Mouse (Mus musculus) stomach, embryonic 14.5 days (tissue): ENCODE data around the gene Thap8. TPM values are rescaled to one million over a fixed set of nuclear protein-coding genes. Genes with fewer than 3 reads are reported as not detected.

Experiments used
- ATAC-seq: fragments of 200-750 bp; cut with Nextera tagmentation; 2 replicates; pipeline ENCODE4 v1.8.0; 2017; ENCODE audit warnings: low read depth, moderate TSS enrichment; ENCODE audit not compliant: insufficient number of reproducible peaks, insufficient read depth, low FRiP score
- H3K27ac ChIP-seq: fragments of 300-500 bp; sonication (generic); 2 replicates; pipeline ENCODE4 v1.5.1; 2014; ENCODE audit warnings: mild to moderate bottlenecking, low read length, moderate library complexity, mixed read lengths
- H3K27me3 ChIP-seq: fragments of 300-500 bp; sonication (generic); 2 replicates; pipeline ENCODE4 v1.6.1; 2014; ENCODE audit warnings: low read length, control low read depth, mixed read lengths; ENCODE audit not compliant: control insufficient read depth, insufficient read depth
- H3K36me3 ChIP-seq: fragments of 300-500 bp; sonication (generic); 2 replicates; pipeline ENCODE4 v1.6.1; 2014; ENCODE audit warnings: mild to moderate bottlenecking, control low read depth, low read length, moderate library complexity, mixed read lengths; ENCODE audit not compliant: control insufficient read depth, insufficient read depth
- H3K4me1 ChIP-seq: fragments of 300-500 bp; sonication (generic); 2 replicates; pipeline ENCODE4 v1.6.1; 2014; ENCODE audit warnings: low read length, control low read depth, mixed read lengths; ENCODE audit not compliant: control insufficient read depth, insufficient read depth
- H3K4me2 ChIP-seq: fragments of 300-500 bp; sonication (generic); replicated peaks from 2 replicates; pipeline ENCODE4 v1.6.1; 2014; ENCODE audit warnings: low read depth, low read length, control low read depth
- H3K4me3 ChIP-seq: fragments of 300-500 bp; sonication (generic); 2 replicates; pipeline ENCODE4 v1.5.1; 2014; ENCODE audit warnings: low read depth, low read length, control low read depth
- H3K9ac ChIP-seq: fragments of 300-500 bp; sonication (generic); replicated peaks from 2 replicates; pipeline ENCODE4 v1.6.1; 2014; ENCODE audit warnings: low read depth, mild to moderate bottlenecking, control low read depth, low read length, moderate library complexity, mixed read lengths
- H3K9me3 ChIP-seq: fragments of 300-500 bp; sonication (generic); 2 replicates; pipeline ENCODE4 v1.6.1; 2016; ENCODE audit warnings: low read depth, low read length, control low read depth; ENCODE audit not compliant: control insufficient read depth
- WGBS: fragments of 180-500 bp; shearing (Covaris S2); extraction: QIAGEN DNeasy Blood & Tissue Kit; methylation state at CpG from one replicate; pipeline ENCODE4 v1.1.7; 2014; 5-methylcytosine and 5-hydroxymethylcytosine counted together
- polyA plus RNA-seq: library from polyadenylated mRNA; unstranded; fragments of >200 nt; fragmentation: Nextera tagmentation; extraction: Ambion mirVana; gene quantifications from 2 replicates; pipeline ENCODE4 v1.2.1, GENCODE M21; 2014

The Thap8 gene
- polyA plus RNA-seq, result 0.25 and 0.34 TPM in 2 replicates

DNA sequence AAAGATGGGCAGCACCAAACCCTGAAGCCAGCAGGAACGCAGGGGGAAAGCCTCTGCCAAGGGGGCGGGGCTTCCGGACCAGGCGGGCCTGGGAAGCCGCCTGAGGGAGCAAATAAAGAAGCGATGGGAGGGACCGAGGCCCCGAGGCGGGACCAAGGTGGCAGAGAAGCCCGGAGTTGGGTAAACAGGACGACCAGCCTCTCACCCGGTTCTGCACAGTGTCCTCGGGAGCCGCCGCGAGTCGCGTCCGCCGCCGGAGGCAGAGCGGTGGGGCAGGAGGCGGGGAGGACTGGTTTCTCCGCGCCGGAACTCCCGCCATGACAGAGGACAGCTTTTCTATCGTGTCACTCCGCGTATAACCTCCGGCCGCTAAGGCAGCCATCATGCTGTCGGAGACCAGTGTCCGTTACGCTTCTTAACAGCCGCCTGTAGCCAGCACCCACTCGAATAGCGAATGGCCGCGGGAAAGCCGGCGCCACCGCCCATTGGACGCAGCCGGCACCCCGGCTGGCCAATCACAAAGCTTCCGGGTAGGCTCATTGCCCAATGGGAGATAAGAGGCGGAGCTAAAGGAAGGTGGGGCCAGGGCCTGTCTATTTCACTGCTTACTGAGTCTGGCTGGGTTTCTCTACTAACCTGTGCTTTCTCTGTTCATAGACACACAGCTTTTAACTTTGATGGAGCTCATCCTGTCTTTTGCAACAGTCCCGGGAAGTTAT is at the start of gene Thap8, which contains the start of gene Wdr62:
Gene Thap8, plus strand, starts transcription at position 144 of the 719 bp plus-strand sequence.
Gene Wdr62, minus strand, starts transcription at position 469 of the 719 bp plus-strand sequence.
- WGBS, result under 1% methylated on average over 49 of the region's 49 CpGs
- Histone ChIP-seq H3K27ac (peak within 1 kb of the TSS; percentile 96), H3K4me2 (peak within 1 kb of the TSS; percentile 85), H3K27me3 (no peaks in the 10 kb centered on the region), H3K9me3 (no peaks in the 10 kb centered on the region), H3K4me3 (peak within 1 kb of the TSS; percentile 78), H3K36me3 (no peaks in the 10 kb centered on the region), H3K9ac (peak within 1 kb of the TSS; percentile 46; the same call in 1 of the 2 replicates), H3K4me1 (peaks cover 3% of the 10 kb centered on the region; the same call in 1 of the 2 replicates)
- ATAC-seq, result peak; percentile 95

- Histone ChIP-seq H3K27me3 (no peaks in the 10 kb centered on the region), H3K4me3 (peak overlapping the region; percentile 49), H3K9me3 (no peaks in the 10 kb centered on the region), H3K27ac (0 out of 2 replicates have a peak overlapping the region, but pooled peaks have one; percentile 39), H3K36me3 (peaks cover 19% of the 10 kb centered on the region), H3K4me1 (peaks cover 14% of the 10 kb centered on the region; the same call in 1 of the 2 replicates), H3K9ac (peak overlapping the region; percentile 41), H3K4me2 (peak overlapping the region; percentile 82)
- under 1% methylated on average over 16 of the region's 16 CpGs for WGBS
- ATAC-seq, result peak; percentile 0; the same call in 1 of the 2 replicates
These were observed 48.6 kb upstream of the Thap8 start for GRCm38 (mm10) chr7:30231328-30231668.

GRCm38 (mm10) chr7:30231669-30232454 is 48.0 kb upstream of the Thap8 start, which contains the start of the genes Polr2i and Tbcb:
Gene Polr2i (plus strand): TSS chr7:30231948.
Gene Tbcb (minus strand): TSS chr7:30232272.
- H3K27me3 ChIP-seq, result no peaks in the 10 kb centered on the region
- H3K4me2 ChIP-seq, result peak within 1 kb of the TSS; percentile 86
- WGBS, result under 1% methylated on average over 67 of the region's 67 CpGs
- peak; percentile 95 for ATAC-seq
- peaks cover 14% of the 10 kb centered on the region; the same call in 1 of the 2 replicates for H3K4me1 ChIP-seq
- H3K4me3 ChIP-seq, result peak within 1 kb of the TSS; percentile 49
- H3K9ac ChIP-seq, result peak within 1 kb of the TSS; percentile 61
- H3K27ac ChIP-seq, result peak within 1 kb of the TSS; percentile 87
- peaks cover 16% of the 10 kb centered on the region for H3K36me3 ChIP-seq
- no peaks in the 10 kb centered on the region for H3K9me3 ChIP-seq

GRCm38 (mm10) chr7:30232631-30233148 is 47.2 kb upstream of the Thap8 start:
- peak; percentile 26; the same call in 1 of the 2 replicates for ATAC-seq
- H3K9ac ChIP-seq, result peak overlapping the region; percentile 61
- 4% methylated on average over 24 of the region's 24 CpGs for WGBS
- peak overlapping the region; percentile 86 for H3K4me2 ChIP-seq
- peaks cover 8% of the 10 kb centered on the region for H3K36me3 ChIP-seq
- H3K4me1 ChIP-seq, result peaks cover 14% of the 10 kb centered on the region; the same call in 1 of the 2 replicates
- no peaks in the 10 kb centered on the region for H3K27me3 ChIP-seq
- H3K4me3 ChIP-seq, result peak overlapping the region; percentile 49
- no peaks in the 10 kb centered on the region for H3K9me3 ChIP-seq
- peak overlapping the region; percentile 87 for H3K27ac ChIP-seq

DNA sequence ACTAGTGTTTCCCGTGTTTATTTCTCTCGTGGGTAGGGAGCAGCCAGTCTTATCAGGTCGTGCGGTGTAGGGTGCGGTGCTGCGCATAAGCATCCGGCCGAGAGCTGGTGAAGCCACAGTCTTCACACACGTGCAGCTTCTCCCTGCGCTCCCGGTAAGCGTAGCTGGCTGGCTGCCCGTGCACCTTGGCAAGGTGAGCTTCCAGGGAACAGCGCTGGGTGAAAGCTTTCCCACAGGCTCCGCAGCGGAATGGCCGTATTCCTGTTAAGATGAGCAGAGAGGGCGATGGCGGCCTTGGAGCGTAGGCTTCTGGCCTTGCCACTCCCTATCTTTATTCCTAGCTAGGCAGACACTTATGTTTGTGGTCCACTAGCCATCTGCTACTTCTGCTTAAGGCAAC is 46.5 kb upstream of the Thap8 start:
- no peaks in the 10 kb centered on the region for H3K9me3 ChIP-seq
- H3K4me1 ChIP-seq, result peaks cover 14% of the 10 kb centered on the region; the same call in 1 of the 2 replicates
- peak overlapping the region; percentile 86; the same call in 1 of the 2 replicates for H3K4me2 ChIP-seq
- H3K4me3 ChIP-seq, result no peak overlapping the region
- WGBS, result 89% methylated on average over 20 of the region's 20 CpGs
- H3K27me3 ChIP-seq, result no peaks in the 10 kb centered on the region
- ATAC-seq, result no peak
- no peak overlapping the region for H3K27ac ChIP-seq
- H3K9ac ChIP-seq, result no peak overlapping the region
- H3K36me3 ChIP-seq, result peaks cover 8% of the 10 kb centered on the region; the same call in 1 of the 2 replicates

DNA sequence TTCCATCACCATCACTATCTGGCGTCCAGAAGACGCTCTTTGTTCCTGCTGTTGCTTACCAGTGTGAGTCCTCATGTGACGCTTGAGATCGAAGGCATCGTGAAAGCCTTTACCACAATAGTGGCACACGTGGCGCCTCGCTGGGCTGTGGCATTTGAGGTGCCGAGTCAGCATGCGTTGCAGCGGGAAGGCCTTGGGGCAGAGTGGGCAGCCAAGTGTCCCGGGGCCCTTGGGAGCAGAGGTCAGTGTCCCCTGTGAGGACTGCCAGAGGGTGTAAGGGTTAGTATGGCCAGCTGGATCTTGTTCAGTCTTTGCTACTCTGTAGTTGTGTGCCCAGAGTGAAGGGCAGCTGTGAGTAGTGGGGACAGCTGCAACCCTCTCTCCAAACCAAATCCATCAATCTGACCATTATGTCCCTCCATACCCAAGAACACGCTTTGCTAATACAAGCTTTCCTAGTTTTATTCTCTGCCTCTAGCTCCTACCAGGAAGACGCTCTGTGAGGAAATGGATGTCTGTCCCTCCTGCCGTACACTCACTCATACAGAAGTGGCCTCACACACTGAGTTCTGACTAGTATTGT is 45.5 kb upstream of the Thap8 start:
- ATAC-seq, result no peak
- 94% methylated on average over 15 of the region's 15 CpGs for WGBS
- no peak overlapping the region for H3K4me3 ChIP-seq
- H3K36me3 ChIP-seq, result peaks cover 8% of the 10 kb centered on the region; the same call in 1 of the 2 replicates
- H3K9me3 ChIP-seq, result no peaks in the 10 kb centered on the region
- H3K27me3 ChIP-seq, result no peaks in the 10 kb centered on the region
- H3K9ac ChIP-seq, result no peak overlapping the region
- no peak overlapping the region for H3K4me2 ChIP-seq
- no peak overlapping the region for H3K27ac ChIP-seq
- H3K4me1 ChIP-seq, result peaks cover 14% of the 10 kb centered on the region; the same call in 1 of the 2 replicates

DNA sequence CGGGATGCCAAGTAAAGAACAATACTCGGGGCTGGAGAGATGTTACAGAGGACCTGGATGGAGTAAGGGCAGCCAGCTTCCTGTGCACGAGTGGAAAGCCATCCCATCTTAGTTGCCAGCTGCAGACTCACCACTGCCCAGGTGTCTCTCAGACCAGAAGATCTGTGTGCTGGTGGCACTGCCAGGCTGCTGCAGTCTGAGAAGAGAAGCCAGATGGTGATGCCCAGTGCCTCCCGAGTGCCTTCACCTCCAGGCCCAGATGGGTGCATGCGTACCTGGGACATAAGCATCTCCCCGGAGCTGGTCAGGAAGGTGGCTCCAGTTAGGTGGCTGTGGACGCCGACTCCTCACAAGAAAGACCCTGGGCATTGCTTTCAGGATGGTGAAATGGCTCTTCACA is 44.8 kb upstream of the Thap8 start:
- H3K27me3 ChIP-seq, result no peaks in the 10 kb centered on the region
- H3K4me2 ChIP-seq, result no peak overlapping the region
- H3K9ac ChIP-seq, result no peak overlapping the region
- H3K27ac ChIP-seq, result no peak overlapping the region
- peaks cover 14% of the 10 kb centered on the region; the same call in 1 of the 2 replicates for H3K4me1 ChIP-seq
- H3K36me3 ChIP-seq, result peaks cover 6% of the 10 kb centered on the region
- no peaks in the 10 kb centered on the region for H3K9me3 ChIP-seq
- H3K4me3 ChIP-seq, result no peak overlapping the region
- no peak for ATAC-seq
- WGBS, result 88% methylated on average over 8 of the region's 8 CpGs

- Histone ChIP-seq H3K36me3 (peaks cover 10% of the 10 kb centered on the region), H3K4me2 (no peak within 1 kb of the TSS), H3K27me3 (no peaks in the 10 kb centered on the region), H3K9me3 (no peaks in the 10 kb centered on the region), H3K4me3 (no peak within 1 kb of the TSS), H3K4me1 (peaks cover 14% of the 10 kb centered on the region; the same call in 1 of the 2 replicates), H3K27ac (no peak within 1 kb of the TSS), H3K9ac (no peak within 1 kb of the TSS)
- no peak for ATAC-seq
- 77% methylated on average over 4 of the region's 4 CpGs for WGBS
These were observed 44.3 kb upstream of the Thap8 start, which contains the start of gene Ovol3 for GRCm38 (mm10) chr7:30235625-30236024. Gene Ovol3 (minus strand): TSS chr7:30235725.
